Mouse (Mus musculus): Measurements from ENCODE around the gene Tmem9b. TPM values are rescaled to one million over a fixed set of nuclear protein-coding genes. Genes with fewer than 3 reads are reported as not detected.
A peak's percentile ranks its signal among the peaks of the same experiment; 100 is the strongest.

Tmem9b gene
- 100 to 1,000 TPM in 1 of 2 experiments, 10 to 100 TPM in 1; 83.6 to 102 TPM for polyA plus RNA-seq (2017; shearing (Covaris generic))

DNA sequence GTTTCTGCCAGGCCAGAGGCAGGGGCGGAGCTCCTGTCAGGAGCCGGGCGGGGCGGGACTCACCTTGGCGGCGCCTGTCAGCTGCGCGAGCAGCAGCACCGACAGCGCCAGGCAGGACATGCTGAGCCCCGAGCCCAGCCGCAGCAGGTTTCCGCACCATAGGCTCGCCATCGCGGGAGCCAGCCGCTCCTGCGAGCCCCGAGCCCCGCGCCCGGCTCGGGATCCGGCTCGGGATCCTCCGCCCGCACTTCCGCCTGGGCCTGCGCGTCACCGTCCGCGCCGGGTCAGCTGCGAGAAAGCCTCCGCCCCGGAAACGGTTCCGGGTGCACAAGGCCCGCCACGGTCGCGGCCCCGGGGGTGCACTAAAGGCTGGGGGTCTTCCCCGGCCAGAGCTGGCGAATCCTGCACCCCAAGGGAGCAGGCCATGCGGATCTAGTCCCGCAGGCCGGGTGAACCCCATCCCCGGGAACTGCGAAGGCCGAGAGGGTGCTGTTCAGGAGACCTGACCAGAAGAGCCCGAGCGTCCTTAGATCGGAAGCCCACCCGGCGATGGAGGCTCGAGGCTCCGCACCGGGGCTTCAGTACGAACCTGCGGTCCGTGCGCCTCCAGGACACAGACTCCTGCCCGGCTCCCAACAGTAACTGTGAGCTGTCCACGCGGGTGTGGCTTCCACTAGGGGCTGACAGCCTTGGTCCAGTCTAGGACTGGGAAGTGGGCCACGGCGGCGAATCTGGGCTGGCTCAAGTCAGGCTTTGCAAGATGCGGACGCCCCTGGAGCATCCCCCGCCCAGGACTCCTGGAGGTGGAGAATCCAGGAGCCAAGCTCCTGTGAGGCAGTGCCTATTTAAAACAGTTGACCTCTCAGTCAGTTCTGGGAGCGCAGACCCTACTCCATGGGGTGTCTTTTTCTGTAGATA, at the start of gene Tmem9b:
Gene Tmem9b, minus strand, starts transcription at position 868 of the 918 bp plus-strand sequence.
- peak; percentile 91 for ATAC-seq

DNA sequence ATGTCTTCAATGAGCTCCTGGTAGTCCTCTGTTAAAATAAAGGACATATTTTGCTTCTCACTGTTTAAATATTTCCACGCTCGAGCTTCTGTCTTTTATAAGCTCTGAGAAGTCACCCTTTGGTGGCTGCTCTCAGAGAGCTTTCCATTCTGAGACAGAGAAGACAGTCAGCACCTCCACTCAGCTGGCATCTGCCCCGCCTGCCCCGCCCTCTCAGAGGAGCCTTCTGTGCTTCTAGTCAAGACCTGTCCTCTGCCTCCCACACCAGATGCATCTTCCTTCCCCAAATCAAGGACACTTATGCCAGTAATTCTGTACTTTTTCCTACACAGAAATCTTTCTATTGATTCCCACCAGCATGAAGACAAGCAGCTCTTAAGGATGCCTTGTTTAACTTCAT, 48.0 kb upstream of the Tmem9b start:
- ATAC-seq, result no peak

DNA sequence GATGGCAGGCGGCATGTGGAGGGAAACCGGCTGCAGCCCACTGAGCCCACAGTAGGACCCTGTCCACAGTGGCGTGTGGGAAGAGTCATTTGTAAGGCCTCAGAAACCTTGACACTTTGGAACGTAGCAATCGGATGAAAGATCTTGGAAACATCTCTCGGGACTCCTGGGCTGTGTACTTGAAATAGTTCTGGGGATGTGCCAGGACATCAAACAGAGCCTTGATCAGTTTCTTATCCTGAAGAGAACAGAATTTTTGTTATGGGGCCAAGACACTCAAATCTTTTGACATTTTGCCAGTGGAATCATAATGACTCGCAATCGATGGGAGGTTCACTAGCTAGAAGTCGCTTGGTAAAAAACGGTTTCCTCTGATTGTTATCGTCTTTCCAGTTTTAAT, 46.5 kb upstream of the Tmem9b start:
- ATAC-seq, result no peak

DNA sequence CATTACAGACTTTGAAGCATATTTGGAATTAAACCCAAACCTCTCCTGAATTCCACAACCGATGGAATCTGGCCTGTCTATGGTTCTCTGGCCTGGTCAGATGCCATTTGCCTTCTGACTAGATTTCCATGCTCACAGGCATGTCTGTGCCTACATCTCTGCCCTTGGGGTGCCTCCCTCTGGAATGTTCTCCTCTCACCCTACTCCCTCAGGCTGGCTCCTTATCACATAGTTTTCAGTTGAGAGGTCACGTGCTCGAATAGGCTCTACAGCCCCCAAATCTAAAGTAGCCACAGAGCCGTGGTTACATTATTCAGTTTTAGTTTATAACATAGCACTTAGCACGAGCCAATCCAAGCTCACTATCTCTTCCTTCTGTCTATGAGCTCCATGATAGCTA, 42.9 kb upstream of the Tmem9b start:
- ATAC-seq, result no peak

DNA sequence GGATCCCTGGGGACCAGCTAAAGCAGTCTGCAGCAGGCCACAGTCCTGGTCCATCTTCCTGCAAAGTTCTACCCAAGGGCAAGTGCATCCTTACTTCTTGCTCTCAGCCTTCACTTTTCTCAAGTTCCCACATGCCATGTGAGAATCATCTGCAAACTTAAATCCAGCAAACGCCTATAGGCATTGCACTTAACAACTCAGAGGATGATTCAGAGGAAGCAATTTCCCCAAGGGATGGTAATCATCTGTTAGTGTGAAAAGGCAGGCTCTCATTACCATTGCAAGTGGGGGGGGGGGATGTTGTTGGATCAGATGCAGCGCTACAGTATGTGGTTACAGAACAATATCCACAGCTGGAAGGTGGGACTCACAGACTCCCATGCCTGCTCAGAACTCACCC, 41.9 kb upstream of the Tmem9b start:
- ATAC-seq, result no peak

DNA sequence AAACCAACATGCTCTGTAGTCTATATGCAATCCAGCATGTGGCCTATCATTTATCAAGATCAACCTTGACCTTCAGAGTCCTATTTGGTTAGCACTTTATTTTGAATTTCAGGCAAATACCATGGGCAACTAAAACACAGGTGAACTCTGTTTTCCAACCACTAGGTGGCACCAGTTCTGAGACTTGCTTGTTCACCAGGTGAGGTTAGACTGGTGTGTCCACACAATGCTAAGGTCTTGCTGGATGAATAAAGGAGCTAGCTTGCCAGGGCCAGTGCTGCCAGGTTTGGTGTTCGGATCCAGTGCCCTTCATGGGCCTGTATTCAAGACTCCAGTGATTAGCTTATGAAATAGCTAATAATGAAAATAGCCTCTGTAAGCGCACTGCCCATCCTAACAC, 40.1 kb upstream of the Tmem9b start:
- peak; percentile 72 for ATAC-seq

DNA sequence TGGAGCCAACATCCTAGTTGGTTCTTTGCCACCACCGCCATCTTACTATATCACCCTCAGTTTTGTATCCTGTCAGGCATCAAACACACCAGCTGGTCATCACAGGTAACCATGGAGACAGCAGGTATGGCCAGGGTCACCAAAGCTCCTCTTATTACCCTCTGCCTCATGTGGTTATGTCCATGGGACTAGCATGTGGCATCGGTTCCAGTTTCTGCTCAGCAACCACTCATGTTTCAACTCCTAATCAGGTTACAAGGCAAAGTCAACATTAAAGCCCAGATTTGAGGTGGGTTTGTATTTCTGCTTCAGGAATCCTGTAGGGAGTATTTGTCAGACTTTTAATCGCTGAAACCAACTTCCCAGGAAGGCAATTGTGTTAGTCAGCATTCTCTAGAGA, 38.1 kb upstream of the Tmem9b start:
- no peak for ATAC-seq

DNA sequence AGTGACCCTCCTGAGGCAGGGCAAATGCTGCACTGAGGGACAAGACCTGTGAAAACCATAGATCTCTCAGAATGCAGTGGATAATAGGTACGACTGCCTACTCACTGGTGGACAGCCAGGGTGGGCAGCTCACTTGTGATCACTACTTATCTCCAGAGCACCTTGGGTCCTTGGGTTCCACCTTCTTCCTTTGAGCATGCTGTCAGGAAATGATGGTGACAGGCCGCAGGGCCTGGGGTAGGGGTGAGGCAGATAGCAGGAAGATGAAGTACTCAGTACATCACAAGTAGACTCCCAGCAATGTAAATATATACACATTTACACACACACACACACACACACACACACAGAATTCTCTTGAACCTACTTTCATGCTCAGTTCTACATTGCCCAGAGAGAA, 35.2 kb upstream of the Tmem9b start:
- no peak for ATAC-seq

DNA sequence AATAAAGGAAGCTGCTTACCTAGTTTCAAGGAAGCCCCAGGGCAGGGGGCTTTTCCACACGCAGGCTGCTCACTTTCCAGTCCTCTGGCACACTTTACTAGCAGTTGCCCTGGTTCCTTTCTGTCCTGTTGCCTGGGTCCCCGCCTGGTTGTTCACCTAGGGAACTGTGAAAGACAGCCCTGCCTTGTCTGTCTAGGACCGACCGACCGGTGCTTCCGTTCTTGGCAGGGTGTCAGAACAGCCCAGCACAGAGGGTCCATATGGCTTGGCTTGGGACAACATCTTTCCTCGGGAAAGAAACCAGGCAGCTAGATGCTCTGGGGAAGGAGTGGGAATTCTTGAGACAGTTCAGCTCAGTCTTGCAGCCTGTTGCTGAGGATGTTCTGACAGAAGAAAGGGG, 30.6 kb upstream of the Tmem9b start:
- ATAC-seq, result no peak

DNA sequence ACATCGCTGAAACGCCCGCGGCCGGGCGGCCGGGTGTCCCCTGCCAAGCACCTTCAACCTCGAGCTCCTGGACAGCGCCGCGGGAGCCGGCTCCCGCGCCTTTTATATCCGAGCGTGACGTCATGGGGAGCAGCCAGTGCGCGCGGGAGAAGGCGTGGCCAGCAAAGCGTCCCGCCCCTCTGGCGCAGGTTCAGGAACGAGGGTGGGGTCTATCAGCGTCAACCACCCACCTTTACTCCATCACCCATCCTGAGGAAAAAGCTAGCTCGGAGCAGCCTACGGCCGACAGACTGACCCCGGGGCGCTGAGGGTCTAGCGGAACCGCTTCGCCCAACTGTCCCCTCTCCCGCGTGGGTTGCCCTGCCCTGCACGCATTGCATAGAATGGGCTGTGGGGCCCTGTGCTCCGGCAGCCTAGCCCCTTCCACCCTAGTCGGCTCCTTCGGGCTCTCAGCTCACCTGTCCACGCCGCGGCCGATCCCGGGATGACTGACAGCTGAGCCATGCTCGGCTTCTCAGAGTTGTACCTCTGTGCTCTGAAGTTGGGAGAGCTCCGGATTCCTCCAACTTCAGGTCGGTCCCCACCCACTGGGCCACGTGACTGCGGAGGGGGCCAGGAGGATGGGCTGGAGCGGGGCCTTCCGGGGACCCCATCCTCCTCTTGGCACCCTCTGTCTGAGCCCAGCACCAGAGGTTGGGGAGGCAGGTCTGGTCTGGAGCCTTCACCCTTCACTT, 29.0 kb upstream of the Tmem9b start, which contains the start of gene Nrip3:
Gene Nrip3, minus strand, starts transcription at position 556 of the 734 bp plus-strand sequence.
- ATAC-seq, result peak; percentile 84

DNA sequence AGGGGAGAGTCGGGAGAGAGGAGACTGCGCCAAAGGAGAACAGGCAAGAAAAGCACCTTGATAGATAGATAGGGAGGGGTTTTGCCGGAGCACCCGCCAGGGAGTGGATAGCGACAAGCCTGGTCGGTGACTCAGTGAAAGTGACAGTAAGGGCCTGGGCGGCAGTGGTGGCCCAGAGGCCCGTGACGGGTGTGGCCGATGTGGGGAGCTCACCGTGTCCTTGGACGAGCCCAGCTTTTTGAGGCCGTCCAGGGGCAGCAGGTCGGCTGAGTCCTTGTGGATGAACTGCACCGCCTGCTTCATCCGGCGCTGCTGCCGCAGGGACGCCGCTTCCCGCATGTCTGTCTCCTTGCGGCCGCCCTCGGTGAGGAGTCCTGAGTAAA, 28.4 kb upstream of the Tmem9b start:
- ATAC-seq, result peak; percentile 54

DNA sequence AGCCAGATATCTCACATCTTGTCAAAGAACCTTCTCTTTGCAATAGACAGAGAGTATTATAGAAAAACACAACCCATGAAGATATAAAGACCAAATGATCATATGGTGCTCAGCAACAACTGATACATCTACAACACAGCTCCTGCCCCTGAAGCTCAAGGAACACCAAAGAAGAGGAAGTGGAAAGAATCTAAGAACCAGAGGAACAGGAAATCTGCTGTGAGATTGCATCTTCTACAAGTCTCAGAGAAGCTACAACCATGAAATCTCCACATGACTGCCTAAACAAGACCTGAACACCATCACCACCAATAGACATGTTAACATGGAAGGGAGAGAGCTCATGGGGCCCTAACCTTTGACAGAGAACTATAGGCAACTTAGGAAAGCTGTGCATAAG, 19.6 kb upstream of the Tmem9b start:
- ATAC-seq, result no peak

DNA sequence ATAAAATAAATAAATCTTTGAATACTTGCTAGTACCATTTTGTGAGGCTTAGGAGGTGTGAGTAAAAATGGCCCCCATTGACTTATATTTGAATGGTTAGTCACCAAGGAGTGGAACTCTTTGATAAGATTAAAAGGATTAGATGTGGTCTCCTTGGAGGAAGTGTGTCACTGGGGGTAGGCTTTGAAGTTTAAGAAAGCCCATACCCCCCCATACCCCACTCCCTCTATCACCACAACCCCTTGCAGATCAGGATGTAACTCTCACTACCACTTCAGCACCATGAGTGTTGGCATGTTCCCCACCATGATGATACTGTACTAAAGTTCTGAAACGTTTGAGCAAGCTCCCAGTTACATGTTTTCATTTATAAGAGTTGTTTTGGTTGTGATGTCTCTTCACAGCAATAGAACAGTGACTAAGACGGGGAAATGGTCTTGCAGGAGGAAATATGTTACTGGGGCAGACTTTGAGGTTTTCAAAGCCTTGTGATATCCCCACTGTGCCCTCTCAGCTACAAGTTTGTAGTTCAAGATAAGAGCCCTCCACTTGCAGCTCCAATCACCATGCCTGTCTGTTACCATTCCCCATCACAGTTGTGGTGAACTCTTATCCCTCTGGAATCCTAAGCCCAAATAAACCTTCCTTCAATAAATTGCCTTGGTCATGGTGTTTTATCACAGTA, 16.2 kb upstream of the Tmem9b start:
- ATAC-seq, result no peak

DNA sequence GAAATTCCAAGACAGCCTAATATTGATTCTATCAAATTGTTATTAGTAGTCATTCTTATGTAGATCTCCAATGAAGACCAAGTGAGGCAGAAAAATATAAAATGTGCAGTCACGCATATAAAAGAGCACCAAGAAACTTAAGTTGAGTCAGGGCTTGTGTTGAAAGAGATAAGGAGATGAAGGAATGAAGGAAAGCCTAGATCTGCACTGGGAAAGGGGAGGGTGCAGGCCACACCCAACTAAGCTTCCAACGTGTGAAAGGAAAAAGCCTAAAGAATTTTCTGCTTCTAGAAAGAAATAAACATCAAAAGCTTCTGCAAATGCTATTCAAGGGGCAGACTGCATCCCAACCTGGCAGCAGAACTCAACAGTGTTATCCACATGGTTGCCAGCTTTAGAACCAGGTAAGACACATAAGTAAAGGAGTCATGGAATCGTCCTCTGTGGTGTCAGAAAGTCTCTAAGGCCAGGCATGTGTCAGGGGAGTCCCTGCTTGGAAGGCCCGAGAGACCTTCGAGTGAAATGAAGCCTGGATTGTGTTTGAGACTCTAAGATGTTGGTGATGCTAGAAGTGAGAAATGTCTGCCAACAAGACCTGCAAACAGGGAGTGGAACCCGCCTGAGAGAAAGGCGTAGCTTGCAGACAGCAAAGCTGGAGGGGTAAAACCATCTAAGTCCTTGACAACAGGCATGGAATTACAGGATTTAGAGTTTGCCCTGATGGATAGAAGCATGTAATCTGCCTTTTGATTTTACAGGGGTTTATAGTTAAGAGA, 15.1 kb upstream of the Tmem9b start:
- ATAC-seq, result no peak

DNA sequence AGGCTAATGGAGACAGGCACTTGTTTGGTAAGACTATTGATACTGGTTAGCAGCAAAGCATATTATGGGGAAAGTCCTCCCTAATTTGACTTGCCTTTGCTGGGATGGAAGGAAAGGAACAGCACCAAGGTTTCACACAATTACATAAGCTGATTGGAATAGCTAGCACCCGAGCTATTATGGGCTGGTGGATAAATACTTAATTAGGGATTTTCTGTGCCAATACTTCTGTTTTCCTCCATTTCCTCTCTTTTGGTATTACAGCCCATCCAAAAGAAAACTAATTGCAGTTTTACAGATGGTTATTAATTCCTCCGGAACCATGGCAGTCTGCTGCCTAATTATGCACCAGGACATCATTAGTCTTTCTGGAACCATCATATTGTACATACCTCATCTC, 11.3 kb upstream of the Tmem9b start:
- no peak for ATAC-seq

DNA sequence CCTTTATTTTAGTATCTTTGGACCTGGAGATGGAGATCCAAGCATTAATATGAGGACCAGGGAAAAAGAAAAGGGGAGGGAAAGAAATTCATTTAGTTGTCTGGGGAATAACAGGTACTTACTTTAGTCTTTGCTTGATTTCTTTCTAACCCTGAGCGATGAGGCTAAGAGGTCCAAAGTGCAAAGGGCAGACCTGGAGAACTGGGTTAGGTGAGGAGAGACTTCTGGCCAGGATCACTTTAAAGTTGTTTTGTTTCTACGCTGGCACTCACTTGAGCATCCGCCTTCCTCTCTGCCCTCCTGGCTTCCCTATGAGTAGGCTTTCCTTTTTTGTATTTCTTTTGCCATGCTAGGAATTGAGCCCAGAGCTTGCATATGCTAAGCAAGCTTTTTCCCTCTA, 3.6 kb upstream of the Tmem9b start:
- no peak for ATAC-seq

DNA sequence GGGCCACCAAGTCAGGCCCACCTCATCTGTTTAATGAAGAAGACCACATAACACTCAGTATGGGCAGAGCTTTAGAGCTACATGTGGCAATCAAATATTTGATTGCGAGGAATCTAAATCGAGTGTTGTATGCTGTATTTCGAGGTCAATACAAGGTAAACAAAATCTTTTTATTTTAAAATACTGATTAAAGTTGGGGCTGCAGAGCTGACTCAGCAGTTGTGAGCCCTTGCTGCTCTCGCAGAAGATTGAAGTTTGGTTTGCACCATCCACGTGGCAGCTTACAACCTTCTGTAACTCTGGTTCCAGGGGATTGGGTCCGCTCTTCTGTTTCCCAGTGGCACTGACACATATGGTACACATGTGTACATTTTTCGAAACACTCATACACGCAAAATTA, 1.4 kb upstream of the Tmem9b start:
- ATAC-seq, result no peak

DNA sequence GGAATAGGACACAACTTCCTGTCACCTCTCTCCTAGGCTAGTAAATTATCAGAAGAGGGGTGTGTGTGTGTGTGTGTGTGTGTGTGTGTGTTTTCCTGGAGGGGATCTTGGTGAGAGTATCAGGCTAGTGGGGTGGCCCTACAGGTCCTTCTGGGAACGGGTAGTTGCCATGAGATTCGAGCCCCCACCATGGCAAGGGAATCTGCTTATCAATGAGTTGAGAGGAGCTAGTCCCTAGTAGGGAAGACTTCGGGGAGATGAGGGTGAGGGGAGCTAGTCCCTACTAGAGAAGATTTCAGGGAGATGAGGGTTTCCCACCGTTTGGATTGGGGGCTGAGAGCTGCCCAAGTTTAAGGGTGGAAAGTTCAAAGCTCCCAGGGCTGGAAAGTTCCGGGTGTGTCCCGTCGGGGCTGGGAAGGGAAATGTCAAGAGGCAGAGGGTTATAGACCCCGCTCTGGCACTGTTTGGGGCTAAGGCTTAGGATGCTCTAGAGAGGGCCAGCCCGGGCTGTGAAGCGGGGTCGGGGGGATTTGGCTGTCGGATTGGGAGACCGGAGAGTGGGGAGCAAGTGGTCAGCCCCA, 1.2 kb downstream of the Tmem9b start:
- peak; percentile 44 for ATAC-seq

DNA sequence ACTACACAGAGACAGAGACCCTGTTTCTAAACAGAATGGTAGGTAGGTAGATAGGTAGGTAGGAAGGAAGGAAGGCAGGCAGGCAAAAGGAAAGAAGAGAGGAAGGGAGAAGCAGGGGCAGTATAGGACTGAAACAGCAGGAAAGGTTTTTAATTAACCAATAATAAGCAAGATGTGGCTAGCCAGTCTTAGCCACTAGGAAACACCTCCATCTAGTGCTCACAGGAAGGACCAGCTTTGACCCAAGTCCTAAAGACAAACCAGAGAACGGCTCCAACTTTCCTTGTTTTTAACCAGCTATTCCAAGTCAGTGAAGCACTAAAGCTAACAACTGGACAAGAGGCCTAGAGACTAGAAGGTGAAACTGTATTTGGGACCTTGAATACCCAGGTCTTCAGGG, 4.9 kb downstream of the Tmem9b start:
- no peak for ATAC-seq

DNA sequence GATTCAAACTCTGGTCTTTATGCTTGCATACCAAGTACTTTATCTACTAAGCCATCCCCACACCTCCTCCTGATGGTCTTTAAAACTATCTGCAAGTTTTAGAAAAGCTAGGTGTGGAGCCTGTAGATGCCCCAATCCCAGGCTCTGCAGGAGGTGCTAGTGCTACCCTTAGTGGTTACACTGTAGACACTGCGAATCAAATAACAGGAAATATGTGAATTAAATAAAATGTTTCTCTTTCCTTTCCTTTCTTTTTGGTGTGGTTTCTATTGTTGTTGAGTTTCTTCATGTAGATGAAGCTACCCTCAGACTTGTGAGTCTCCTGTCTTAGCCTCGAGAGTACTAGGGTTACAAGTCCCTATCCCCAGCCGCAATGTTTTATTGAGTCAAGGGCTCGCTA, 11.0 kb downstream of the Tmem9b start:
- ATAC-seq, result peak; percentile 72

DNA sequence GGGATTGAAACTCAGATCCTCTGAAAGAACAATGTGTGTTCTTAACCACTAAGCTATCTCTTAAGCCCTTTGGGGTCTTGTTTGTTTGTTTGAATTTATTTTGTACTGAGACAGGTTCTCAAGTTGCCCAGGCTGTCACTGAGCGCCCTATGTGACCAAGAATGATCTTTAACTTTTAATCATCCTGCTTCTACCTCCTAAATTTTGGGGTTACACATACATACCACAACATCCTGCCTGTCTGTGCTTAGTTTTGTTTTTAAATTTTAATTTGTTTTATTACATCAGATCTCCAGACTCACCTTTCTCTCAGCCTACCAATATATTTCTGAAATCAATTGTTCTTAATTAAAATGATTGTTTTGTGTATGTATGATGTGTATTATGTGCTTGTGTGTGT, 11.6 kb downstream of the Tmem9b start:
- peak; percentile 73 for ATAC-seq

DNA sequence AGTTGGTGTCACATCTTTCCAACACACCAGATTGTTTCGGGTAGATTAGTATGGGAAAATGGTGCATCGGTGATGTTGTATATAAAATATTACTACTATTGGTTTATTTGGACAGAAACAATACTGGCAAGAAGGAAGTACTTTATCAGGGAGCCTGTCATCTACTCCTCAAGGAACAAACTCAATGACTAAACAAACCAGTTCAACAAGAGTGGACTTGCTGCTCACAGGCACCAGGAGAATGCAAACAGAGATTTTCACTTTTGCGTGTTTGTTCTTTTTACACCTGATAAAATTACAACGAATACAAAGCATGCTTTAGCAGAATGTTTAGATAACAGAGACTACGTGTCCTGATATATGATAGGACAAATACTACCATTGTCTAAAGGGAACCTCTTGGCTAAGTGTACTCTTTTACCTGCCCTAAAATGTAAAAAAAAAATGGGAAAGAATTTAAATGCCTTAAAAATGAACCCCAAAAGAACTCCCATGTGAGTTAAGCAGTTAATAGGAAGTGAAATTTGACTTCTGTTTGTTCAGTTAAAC, 12.8 kb downstream of the Tmem9b start:
- no peak for ATAC-seq

All from CD4-positive, CD25-positive, alpha-beta regulatory T cell, adult 4 months (primary cell).